In the genomic region with DNA sequence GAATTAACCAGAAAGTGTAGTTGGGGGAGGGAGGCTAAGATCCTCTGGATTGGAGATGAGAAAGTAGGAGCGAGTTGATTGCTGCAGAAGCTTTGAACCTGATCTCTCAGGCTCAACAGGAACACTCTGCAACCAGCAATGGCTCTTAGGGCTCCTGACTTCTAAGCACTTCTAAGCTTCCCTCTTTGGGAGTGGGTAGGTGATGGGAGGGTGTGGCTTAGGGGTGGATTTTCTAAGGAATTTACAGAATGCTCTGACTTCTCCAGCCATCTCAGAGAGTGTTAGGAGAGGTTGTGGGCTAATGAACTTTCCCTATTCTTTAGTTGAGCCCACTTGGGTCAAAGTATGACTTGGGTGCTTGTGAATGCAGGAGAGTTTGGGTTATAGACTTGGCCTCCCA, we compare ENCODE assay signal across 33 mouse cellular contexts. TPM values are rescaled to one million over a fixed set of nuclear protein-coding genes. Genes with fewer than 3 reads are reported as not detected.
DNase-seq lines count a peak whose midpoint lies in the region; ATAC-seq and TF ChIP-seq lines count a peak whose summit lies in the region.
"Had no signal": no experiment of that assay in that cellular context is flagged by ENCODE, and none has a peak within 500 bp of the region (broad histone marks: within the 10 kb centered on the region; RNA-seq: fewer than 3 reads in every experiment).

No protein-coding gene starts in this region.

- ATAC-seq in lung, postnatal 0 days, result peak; percentile 58
- ATAC-seq in embryonic facial prominence, embryonic 15.5 days (ENCODE audit: insufficient number of reproducible peaks, low FRiP score, low TSS enrichment, low read depth), result peak; percentile 4; the same call in 1 of the 2 replicates
- no peak for ATAC-seq in midbrain, embryonic 15.5 days (replicated peaks)
- no peak for ATAC-seq in frontal cortex, adult (ENCODE audit: low TSS enrichment)
- ATAC-seq: forebrain, embryonic 14.5 days; forebrain, postnatal 0 days; hindbrain, postnatal 0 days; inflammation-experienced regulatory T-cells, adult 6 months; intestine, embryonic 16.5 days had no signal

- no peak overlapping the region for H3K4me3 ChIP-seq in gastrocnemius, adult 2 months
- H3K4me3 ChIP-seq in lung, postnatal 0 days (ENCODE audit: low read depth, low read length), result no peak overlapping the region
- no peak overlapping the region for H3K4me3 ChIP-seq in embryonic facial prominence, embryonic 15.5 days (replicated peaks)
- no peak overlapping the region for H3K4me3 ChIP-seq in midbrain, embryonic 15.5 days
- H3K4me3 ChIP-seq: embryonic facial prominence, embryonic 13.5 days; heart, adult 2 months; heart, embryonic 10.5 days; heart, embryonic 13.5 days had no signal

- H3K9ac ChIP-seq in lung, postnatal 0 days (replicated peaks; ENCODE audit: low read depth), result no peak overlapping the region
- no peak overlapping the region for H3K9ac ChIP-seq in embryonic facial prominence, embryonic 15.5 days
- H3K9ac ChIP-seq in midbrain, embryonic 15.5 days, result no peak overlapping the region
- H3K9ac ChIP-seq: embryonic facial prominence, embryonic 13.5 days; forebrain, postnatal 0 days; heart, embryonic 13.5 days; hindbrain, embryonic 14.5 days had no signal

- WGBS in lung, postnatal 0 days, result 43% methylated on average over 1 of the region's 1 CpGs
- WGBS in embryonic facial prominence, embryonic 15.5 days, result 32% methylated on average over 1 of the region's 1 CpGs
- WGBS in midbrain, embryonic 15.5 days, result 54% methylated on average over 1 of the region's 1 CpGs

- H3K27me3 ChIP-seq in lung, postnatal 0 days (replicated peaks; ENCODE audit: insufficient read depth, low read length), result no peaks in the 10 kb centered on the region
- H3K27me3 ChIP-seq in embryonic facial prominence, embryonic 15.5 days, result no peaks in the 10 kb centered on the region
- no peaks in the 10 kb centered on the region for H3K27me3 ChIP-seq in midbrain, embryonic 15.5 days (replicated peaks)
- H3K27me3 ChIP-seq: CH12.LX; embryonic facial prominence, embryonic 13.5 days; heart, embryonic 13.5 days had no signal

- no peak for DNase-seq in gastrocnemius, adult 2 months
- DNase-seq in gastrocnemius, adult 8-10 months (ENCODE audit: low spot score in 2 of 2), result no peak
- peak; percentile 32 for DNase-seq in lung, postnatal 0 days (ENCODE audit: low spot score)
- no peak for DNase-seq in lung, postnatal 4 days
- DNase-seq: B cell, adult 2 months; cerebellum, adult 18-20 months; cerebellum, adult 9-11 months; cerebellum, postnatal 25 days; forebrain, postnatal 0 days; gastrocnemius, postnatal 14 days; heart, postnatal 4 days had no signal

- intact Hi-C loops in gastrocnemius, adult 2 months (cut with DNase I), result no loop called here

- H3K4me2 ChIP-seq in lung, postnatal 0 days (replicated peaks; ENCODE audit: low read depth, low read length), result no peak overlapping the region
- no peak overlapping the region for H3K4me2 ChIP-seq in embryonic facial prominence, embryonic 15.5 days (replicated peaks)
- H3K4me2 ChIP-seq in midbrain, embryonic 15.5 days, result no peak overlapping the region
- H3K4me2 ChIP-seq: embryonic facial prominence, embryonic 13.5 days; heart, embryonic 13.5 days; hindbrain, embryonic 14.5 days had no signal

- H3K9me3 ChIP-seq in lung, postnatal 0 days (ENCODE audit: low read length), result no peaks in the 10 kb centered on the region
- H3K9me3 ChIP-seq in embryonic facial prominence, embryonic 15.5 days (replicated peaks), result no peaks in the 10 kb centered on the region
- no peaks in the 10 kb centered on the region for H3K9me3 ChIP-seq in midbrain, embryonic 15.5 days
- H3K9me3 ChIP-seq: embryonic facial prominence, embryonic 13.5 days; heart, embryonic 10.5 days; heart, embryonic 13.5 days had no signal

- peak overlapping the region; percentile 50 for H3K27ac ChIP-seq in gastrocnemius, adult 2 months
- H3K27ac ChIP-seq in lung, postnatal 0 days (ENCODE audit: low read length), result no peak overlapping the region
- peak overlapping the region; percentile 25; the same call in 1 of the 2 replicates for H3K27ac ChIP-seq in embryonic facial prominence, embryonic 15.5 days (replicated peaks)
- H3K27ac ChIP-seq in midbrain, embryonic 15.5 days, result no peak overlapping the region
- H3K27ac ChIP-seq: embryonic facial prominence, embryonic 13.5 days; heart, embryonic 10.5 days; hindbrain, embryonic 14.5 days; hindbrain, postnatal 0 days had no signal

- peaks cover 5% of the 10 kb centered on the region; the same call in 1 of the 2 replicates for H3K4me1 ChIP-seq in lung, postnatal 0 days (ENCODE audit: insufficient read depth, low read depth, low read length)
- peaks cover 6% of the 10 kb centered on the region; the same call in 1 of the 2 replicates for H3K4me1 ChIP-seq in embryonic facial prominence, embryonic 15.5 days
- H3K4me1 ChIP-seq in midbrain, embryonic 15.5 days, result peaks cover 11% of the 10 kb centered on the region

- no peak for TF ChIP-seq EP300 in lung, postnatal 0 days (IDR thresholded peaks at IDR 0.05)

- H3K36me3 ChIP-seq in lung, postnatal 0 days (ENCODE audit: insufficient read depth, low read length), result no peaks in the 10 kb centered on the region
- H3K36me3 ChIP-seq in embryonic facial prominence, embryonic 15.5 days, result no peaks in the 10 kb centered on the region
- H3K36me3 ChIP-seq in midbrain, embryonic 15.5 days (replicated peaks), result no peaks in the 10 kb centered on the region
- H3K36me3 ChIP-seq: embryonic facial prominence, embryonic 13.5 days; heart, embryonic 10.5 days; heart, embryonic 13.5 days had no signal

- TF ChIP-seq CTCF in gastrocnemius, adult 2 months (IDR thresholded peaks at IDR 0.05), result no peak
- TF ChIP-seq CTCF in lung, postnatal 0 days (IDR thresholded peaks at IDR 0.05), result no peak

RNA-seq across cellular contexts. Expression of gene Msgn1, which starts 17.4 kb away (rescaled TPM):
- not detected for total RNA-seq in gastrocnemius, adult 2 months (2021)
- not detected for total RNA-seq in gastrocnemius, adult 8-10 months (2022)
- polyA plus RNA-seq in lung, postnatal 0 days (2015; fragmentation: Nextera tagmentation; extraction: Ambion mirVana), result not detected in 2 replicates
- polyA plus RNA-seq in embryonic facial prominence, embryonic 15.5 days (2015; fragmentation: Nextera tagmentation; extraction: Ambion mirVana), result not detected in 2 replicates
- not detected in 2 replicates for polyA plus RNA-seq in midbrain, embryonic 15.5 days (2015; fragmentation: Nextera tagmentation; extraction: Ambion mirVana)
- total RNA-seq: adrenal gland, adult 18-20 months; adrenal gland, postnatal 10 days; adrenal gland, postnatal 36 days; CH12.LX; common myeloid progenitor, adult 5-6 weeks; forebrain, postnatal 0 days; gastrocnemius, postnatal 14 days; gastrocnemius, postnatal 4 days; heart, adult 2 months; heart, postnatal 14 days; heart, postnatal 4 days; hindbrain, postnatal 0 days; MEL had no signal
- polyA plus RNA-seq: embryonic facial prominence, embryonic 13.5 days; forebrain, embryonic 11.5 days; forebrain, embryonic 14.5 days; forebrain, postnatal 0 days; heart, adult 2 months; heart, embryonic 10.5 days; heart, embryonic 13.5 days; hindbrain, embryonic 11.5 days; hindbrain, embryonic 14.5 days; hindbrain, postnatal 0 days; inflammation-experienced regulatory T-cells, adult 6 months; intestine, embryonic 16.5 days had no signal

RNA-seq across cellular contexts. Expression of gene Gen1, which starts 39.5 kb away (rescaled TPM):
- total RNA-seq in gastrocnemius, adult 2 months (2021), result 1 to 10 TPM; 2.2 to 3.2 TPM
- total RNA-seq in gastrocnemius, adult 8-10 months (2022), result 1 to 10 TPM; 2.7 to 6.2 (median 3.6) TPM
- polyA plus RNA-seq in lung, postnatal 0 days (2015; fragmentation: Nextera tagmentation; extraction: Ambion mirVana), result 0.55 and 0.76 TPM in 2 replicates
- polyA plus RNA-seq in embryonic facial prominence, embryonic 15.5 days (2015; fragmentation: Nextera tagmentation; extraction: Ambion mirVana), result 5.8 and 6.4 TPM in 2 replicates
- 1.6 and 2.1 TPM in 2 replicates for polyA plus RNA-seq in midbrain, embryonic 15.5 days (2015; fragmentation: Nextera tagmentation; extraction: Ambion mirVana)

RNA-seq across cellular contexts. Expression of gene Smc6, which starts 39.6 kb away (rescaled TPM):
- total RNA-seq in gastrocnemius, adult 2 months (2021), result 10 to 100 TPM; 30.3 to 43.4 TPM
- 10 to 100 TPM; 29.0 to 37.2 (median 30.2) TPM for total RNA-seq in gastrocnemius, adult 8-10 months (2022)
- 98.7 and 113 TPM in 2 replicates for polyA plus RNA-seq in lung, postnatal 0 days (2015; fragmentation: Nextera tagmentation; extraction: Ambion mirVana)
- polyA plus RNA-seq in embryonic facial prominence, embryonic 15.5 days (2015; fragmentation: Nextera tagmentation; extraction: Ambion mirVana), result 148 and 172 TPM in 2 replicates
- polyA plus RNA-seq in midbrain, embryonic 15.5 days (2015; fragmentation: Nextera tagmentation; extraction: Ambion mirVana), result 90.0 and 107 TPM in 2 replicates

Comparison
In these comparisons a context has a peak if more than half of its experiments do, and no peak if none do; other contexts are left out.
1. H3K27ac ChIP-seq: peak in gastrocnemius, adult 2 months (single experiment) and embryonic facial prominence, embryonic 15.5 days (single experiment); none in lung, postnatal 0 days (single experiment) and midbrain, embryonic 15.5 days (single experiment).
2. ATAC-seq: peak in lung, postnatal 0 days (single experiment) and embryonic facial prominence, embryonic 15.5 days (single experiment); none in midbrain, embryonic 15.5 days (single experiment) and frontal cortex, adult (single experiment).